Mouse (Mus musculus): ENCODE results near the gene Ivd.

Gene Ivd

GRCm38 (mm10) chr2:118861454-118862339 lies at the start of gene Ivd:
Gene Ivd (plus strand): TSS chr2:118861954.
- peak; percentile 92 for DNase-seq (ENCODE audit: low spot score)

GRCm38 (mm10) chr2:118812724-118813123 lies 49.0 kb upstream of the Ivd start:
- DNase-seq (ENCODE audit: low spot score), result no peak

GRCm38 (mm10) chr2:118813981-118814836 lies 47.5 kb upstream of the Ivd start, which contains the start of gene Knstrn:
Gene Knstrn (plus strand): TSS chr2:118814003.
- peak; percentile 91 for DNase-seq (ENCODE audit: low spot score)

- DNase-seq (ENCODE audit: low spot score), result no peak
These were observed 39.0 kb upstream of the Ivd start for GRCm38 (mm10) chr2:118822800-118823199.

- no peak for DNase-seq (ENCODE audit: low spot score)
These were observed 37.4 kb upstream of the Ivd start for GRCm38 (mm10) chr2:118824396-118824795.

- no peak for DNase-seq (ENCODE audit: low spot score)
These were observed 32.7 kb upstream of the Ivd start for GRCm38 (mm10) chr2:118829096-118829495.

GRCm38 (mm10) chr2:118834061-118834460 lies 27.7 kb upstream of the Ivd start:
- DNase-seq (ENCODE audit: low spot score), result no peak

GRCm38 (mm10) chr2:118835115-118835514 lies 26.6 kb upstream of the Ivd start:
- no peak for DNase-seq (ENCODE audit: low spot score)

GRCm38 (mm10) chr2:118838330-118838729 lies 23.4 kb upstream of the Ivd start:
- peak; percentile 9 for DNase-seq (ENCODE audit: low spot score)

GRCm38 (mm10) chr2:118841186-118841585 lies 20.6 kb upstream of the Ivd start:
- no peak for DNase-seq (ENCODE audit: low spot score)

- peak; percentile 11 for DNase-seq (ENCODE audit: low spot score)
These were observed 20.0 kb upstream of the Ivd start for GRCm38 (mm10) chr2:118841774-118842173.

GRCm38 (mm10) chr2:118844427-118844826 lies 17.3 kb upstream of the Ivd start:
- DNase-seq (ENCODE audit: low spot score), result no peak

GRCm38 (mm10) chr2:118846246-118846645 lies 15.5 kb upstream of the Ivd start:
- peak; percentile 8 for DNase-seq (ENCODE audit: low spot score)

GRCm38 (mm10) chr2:118851756-118852155 lies 10.0 kb upstream of the Ivd start:
- DNase-seq (ENCODE audit: low spot score), result no peak

- no peak for DNase-seq (ENCODE audit: low spot score)
These were observed 554 bp downstream of the Ivd start for GRCm38 (mm10) chr2:118862340-118862675.

- no peak for DNase-seq (ENCODE audit: low spot score)
These were observed 8.8 kb downstream of the Ivd start for GRCm38 (mm10) chr2:118870601-118871000.

- DNase-seq (ENCODE audit: low spot score), result no peak
These were observed 9.3 kb downstream of the Ivd start for GRCm38 (mm10) chr2:118871032-118871431.

GRCm38 (mm10) chr2:118873018-118873417 lies 11.3 kb downstream of the Ivd start:
- DNase-seq (ENCODE audit: low spot score), result no peak

GRCm38 (mm10) chr2:118873890-118874430 lies 12.2 kb downstream of the Ivd start:
- no peak for DNase-seq (ENCODE audit: low spot score)

GRCm38 (mm10) chr2:118875316-118875715 lies 13.6 kb downstream of the Ivd start:
- no peak for DNase-seq (ENCODE audit: low spot score)

- DNase-seq (ENCODE audit: low spot score), result no peak
These were observed 14.7 kb downstream of the Ivd start for GRCm38 (mm10) chr2:118876453-118876852.

GRCm38 (mm10) chr2:118881019-118881418 lies 19.3 kb downstream of the Ivd start:
- DNase-seq (ENCODE audit: low spot score), result no peak

- no peak for DNase-seq (ENCODE audit: low spot score)
These were observed 20.2 kb downstream of the Ivd start for GRCm38 (mm10) chr2:118881956-118882355.

Measured in urinary bladder, postnatal 14 days (tissue).